Mouse (Mus musculus) olfactory bulb, adult 2 months (tissue): Measurements from ENCODE around the gene Emc9.

Experiments used
- CTCF ChIP-seq: fragments of 200-500 bp; IDR thresholded peaks from 2 replicates; pipeline ENCODE4 v1.5.1; 2012; ENCODE audit warnings: low read depth, mild to moderate bottlenecking, low read length, moderate library complexity; ENCODE audit not compliant: insufficient read depth
- POLR2A ChIP-seq: fragments of 200-500 bp; IDR thresholded peaks from 2 replicates; pipeline ENCODE4 v1.6.1; 2012; ENCODE audit warnings: mild to moderate bottlenecking, low read depth, low read length, moderate library complexity; ENCODE audit not compliant: insufficient read depth

DNA sequence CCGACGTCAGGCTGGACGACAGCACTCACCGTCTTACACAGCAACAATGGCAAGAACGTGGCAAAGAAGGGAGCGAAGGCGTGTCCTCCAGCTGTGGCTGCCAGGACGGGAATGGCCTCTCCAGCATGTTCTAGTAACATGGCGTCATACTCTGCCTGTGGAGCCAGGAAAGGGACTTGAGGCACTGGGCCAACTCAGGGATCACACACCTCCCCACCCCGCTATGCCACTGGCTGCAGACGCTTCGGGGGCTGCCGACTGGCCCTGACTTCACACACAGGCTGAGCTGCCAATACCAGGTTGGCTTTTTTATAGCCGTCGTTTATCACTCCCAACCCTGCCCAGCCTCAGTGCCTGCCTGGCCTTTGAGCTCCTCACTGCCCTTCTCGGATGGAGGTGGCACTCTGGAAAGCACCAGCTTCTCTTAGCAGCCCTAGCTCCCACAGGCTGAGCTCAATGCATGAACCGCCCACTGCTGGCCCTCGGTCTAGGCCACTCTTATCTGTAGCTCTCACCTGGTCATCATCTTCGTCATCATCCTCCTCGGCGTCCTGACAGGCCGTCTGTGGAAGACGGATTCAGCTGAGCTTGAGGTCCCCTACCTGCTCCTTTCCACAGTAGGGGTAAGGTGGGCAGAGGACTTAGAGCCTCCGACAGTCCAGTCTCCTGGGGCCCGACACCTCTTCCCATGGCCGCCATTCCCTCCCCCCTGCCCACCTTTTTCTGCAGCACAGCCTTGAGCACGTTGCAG lies 43.1 kb upstream of the Emc9 start:
- no peak for TF ChIP-seq CTCF
- no peak for TF ChIP-seq POLR2A
